Mouse (Mus musculus) cerebellum, adult 11-12 months (tissue): ENCODE measurements around the gene Map3k14.
"Not testable (repeated sequence)": the region's sequence is repeated elsewhere in the genome, so short reads cannot be mapped to it uniquely, and the experiment has no call there.

Experiments
- DNase-seq: peaks from one replicate; pipeline ENCODE4 v3.0.0; 2022

Map3k14 gene

DNA sequence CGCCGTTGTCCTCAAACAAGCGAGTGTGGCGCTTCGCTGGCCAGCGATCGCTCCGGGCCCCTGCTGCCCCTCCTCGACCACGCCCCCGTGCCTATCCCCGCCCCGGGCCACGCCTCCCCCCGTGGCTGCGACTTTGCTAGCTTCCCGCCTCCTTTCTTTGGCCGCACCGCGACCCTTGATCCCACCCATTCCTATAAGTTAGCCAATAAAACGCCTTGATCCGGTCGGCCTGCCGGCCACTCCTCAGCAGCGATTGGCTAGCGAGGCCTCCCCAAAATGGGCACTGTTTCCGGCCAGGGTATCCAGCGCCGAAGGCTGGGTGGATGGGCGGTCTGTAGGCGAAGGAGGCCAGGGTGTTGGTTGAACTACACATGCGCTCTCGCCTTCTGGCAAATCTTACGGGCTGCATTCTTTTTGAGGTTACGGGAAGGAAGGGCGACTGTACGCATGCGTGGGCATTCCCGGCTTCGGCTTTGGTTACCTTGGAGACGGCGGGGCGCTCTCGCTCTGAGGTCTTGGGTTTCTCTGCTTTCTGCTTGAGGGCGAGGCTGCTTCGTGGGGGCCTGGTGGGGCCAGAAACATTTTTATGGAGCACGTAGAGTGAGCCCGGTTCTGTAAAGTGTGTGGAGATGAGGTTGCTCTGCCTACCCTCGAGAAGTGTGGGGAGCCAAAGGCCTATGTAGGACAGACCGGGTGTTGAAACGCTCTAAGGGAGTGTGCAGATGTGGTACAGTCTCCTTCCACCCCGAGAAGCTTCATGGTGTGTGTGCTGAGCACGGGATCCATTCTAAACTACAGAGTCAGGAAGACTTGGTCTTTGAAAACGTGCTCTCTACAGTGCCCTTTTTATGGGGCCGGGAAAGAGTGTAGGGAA lies at the start of gene Map3k14:
TSS of gene Map3k14 (minus strand) at position 127 of the 874 bp plus-strand sequence.
- DNase-seq, result peak; percentile 100

DNA sequence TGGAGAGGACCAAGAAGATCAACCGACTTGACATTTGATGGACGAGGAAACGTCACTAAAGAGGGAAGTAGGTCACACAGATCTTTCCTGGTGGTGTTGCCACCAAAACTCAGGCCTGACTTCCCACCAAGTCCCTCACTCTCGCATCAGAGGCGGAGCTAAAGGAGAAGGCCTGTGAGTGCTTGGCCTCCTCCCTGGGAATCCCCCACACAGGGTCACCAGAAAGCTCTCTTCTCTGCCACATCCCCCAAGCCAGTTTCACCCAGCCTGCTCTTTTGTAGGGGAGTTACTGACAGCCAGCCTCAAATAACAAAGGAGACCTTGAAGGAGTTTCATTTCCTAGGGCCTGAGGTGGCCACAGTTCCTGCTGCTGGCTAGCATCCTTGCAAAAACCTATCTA lies 48.1 kb upstream of the Map3k14 start:
- no peak for DNase-seq

DNA sequence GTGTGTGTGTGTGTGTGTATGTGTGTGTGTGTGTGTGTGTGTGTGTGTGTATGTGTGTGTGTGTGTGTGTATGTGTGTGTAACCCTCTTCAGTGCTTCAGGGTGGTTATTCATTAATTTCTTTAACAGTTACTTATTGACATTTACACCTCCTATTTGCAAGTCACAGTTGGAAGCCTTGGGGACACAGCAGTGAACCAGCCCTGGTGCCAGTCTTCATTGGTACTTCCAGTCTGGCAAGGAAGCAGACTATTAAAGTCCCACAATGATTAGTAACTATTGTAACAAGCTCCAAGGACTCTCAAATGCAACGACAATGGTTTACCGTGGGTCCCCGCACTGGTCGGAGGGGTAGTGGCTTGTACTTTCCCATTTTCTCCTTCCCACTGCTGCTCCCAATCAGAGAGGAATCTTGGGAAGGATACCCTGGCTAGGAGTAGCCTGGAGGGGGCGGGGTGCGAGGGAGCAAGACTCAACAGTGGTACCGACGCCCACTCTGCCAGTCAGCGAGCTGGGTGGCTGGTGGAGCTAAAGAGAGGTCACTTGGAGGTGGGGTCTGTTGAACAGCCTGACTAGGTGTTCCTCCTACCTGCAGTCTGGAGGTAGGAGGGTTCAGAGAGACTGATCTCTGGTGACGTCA lies 47.6 kb upstream of the Map3k14 start:
- no peak for DNase-seq

DNA sequence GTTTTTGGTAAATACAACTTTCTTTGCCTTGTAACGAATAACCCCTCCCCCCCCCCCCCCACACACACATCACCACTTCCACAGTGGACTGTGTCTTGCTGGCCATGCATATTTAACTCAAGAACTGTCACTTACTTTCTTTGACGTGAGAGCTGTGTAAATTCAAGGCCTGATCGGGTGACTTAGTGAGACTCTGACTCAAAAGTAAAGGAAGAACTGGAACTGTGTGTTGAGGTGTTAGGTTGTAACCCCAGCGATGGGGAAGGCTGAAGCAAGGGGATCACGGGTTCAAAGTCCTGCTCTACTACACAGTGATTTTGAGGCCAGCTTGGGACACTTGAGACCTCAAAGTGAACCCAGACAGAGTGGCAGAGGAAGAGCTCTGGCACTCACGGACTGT lies 46.3 kb upstream of the Map3k14 start:
- no peak for DNase-seq

DNA sequence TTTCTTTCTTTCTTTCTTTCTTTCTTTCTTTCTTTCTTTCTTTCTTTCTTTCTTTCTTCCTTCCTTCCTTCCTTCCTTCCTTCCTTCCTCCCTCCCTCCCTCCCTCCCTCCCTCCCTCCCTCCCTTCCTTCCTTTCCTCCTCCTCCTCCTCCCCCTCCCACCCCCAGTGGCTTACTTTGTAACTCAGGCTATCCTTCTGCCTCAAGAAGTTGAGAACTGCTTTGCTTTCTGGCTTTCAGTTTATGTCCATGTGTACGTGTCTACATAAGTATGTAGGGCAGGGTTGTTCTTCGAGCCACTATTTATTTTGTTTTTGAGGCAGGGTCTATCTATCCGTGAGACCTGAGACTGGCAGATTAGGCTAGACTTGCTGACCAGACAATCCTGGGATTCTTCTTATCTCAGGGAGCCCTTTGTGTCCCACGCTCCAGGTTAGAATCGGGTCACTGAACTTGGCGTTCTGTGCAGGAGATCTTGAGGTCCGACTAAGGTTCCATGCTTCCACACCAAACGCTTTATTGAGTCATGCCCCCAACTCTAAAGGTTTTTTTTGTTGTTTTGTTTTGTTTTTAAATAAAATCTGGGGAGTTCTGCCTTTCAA lies 45.5 kb upstream of the Map3k14 start:
- no peak for DNase-seq

DNA sequence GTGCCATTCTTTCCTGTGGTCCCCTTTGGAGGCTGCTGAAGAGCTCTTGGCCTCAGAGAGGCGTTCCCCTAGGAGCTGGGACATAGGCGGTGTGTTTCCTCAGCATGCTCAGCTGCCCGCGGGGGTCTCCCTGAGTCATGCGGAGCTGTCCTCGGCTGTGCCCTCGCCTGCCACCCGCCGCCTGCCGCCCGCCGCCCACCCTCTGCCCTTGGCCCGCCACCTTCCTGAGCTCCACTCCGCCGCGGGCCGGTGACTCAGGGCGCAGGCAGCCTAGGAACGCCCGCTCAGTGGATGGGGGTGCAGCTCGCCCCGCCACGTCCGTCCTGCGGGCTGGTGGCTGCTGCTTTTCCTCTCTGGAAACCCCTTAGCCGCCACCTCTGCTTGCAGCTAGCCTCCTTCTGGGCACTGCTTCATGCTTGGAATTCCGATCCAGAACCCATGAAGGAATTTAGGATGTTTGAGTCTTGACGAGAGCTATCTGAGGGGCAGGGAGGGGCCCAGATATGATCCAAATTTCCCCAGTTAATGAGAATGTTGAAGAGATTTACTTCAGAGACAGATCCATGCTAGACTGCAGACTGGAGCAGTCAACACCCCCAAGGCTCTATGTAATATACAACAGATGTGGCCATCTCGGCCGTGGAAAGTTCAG lies 44.8 kb upstream of the Map3k14 start:
- DNase-seq, result no peak

DNA sequence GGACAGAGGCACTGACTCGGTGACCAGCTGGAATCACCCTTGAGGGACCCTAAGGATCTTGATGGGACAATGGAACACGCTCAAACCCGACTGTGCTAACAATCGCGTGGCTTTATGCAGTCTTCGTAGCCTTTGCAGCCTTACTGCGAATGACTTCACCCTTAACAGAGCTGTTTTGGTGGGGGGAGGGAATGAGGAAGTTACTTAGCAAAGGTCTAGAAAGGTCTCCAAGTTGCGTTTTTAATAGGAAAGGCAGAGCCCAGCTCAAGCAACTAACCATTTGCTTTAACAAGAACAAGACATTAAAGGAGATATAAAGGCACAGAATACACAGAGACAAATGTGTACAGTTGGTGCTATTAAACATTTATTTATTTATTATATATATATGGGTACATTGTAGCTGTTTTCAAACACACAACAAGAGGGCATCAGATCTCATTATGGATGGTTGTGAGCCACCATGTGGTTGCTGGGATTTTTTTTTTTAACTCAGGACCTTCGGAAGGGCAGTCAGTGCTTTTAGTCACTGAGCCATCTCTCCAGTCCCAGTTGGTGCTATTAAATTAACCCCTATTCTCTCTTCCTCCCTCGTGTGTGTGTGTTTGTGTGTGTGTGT lies 42.8 kb upstream of the Map3k14 start:
- DNase-seq, result no peak

DNA sequence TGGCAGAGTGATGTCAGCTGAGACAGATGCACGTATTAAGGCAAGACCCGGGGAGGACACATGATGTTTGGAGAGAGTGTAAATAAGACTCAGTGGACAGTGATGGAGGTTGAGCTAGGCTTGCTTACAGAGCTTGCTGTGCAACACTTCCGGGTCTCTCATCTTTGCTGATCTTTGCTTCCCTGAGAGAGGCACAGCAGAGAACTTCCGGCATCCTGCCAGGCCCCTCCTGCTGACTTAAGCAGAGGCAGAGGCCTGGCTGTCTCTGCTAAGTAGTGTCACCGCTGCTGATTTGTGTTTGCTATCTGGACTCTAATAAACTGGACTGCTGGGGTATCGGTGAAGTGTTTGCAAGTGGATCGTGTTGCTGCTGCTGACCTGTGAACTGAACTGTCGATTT lies 40.6 kb upstream of the Map3k14 start:
- DNase-seq, result no peak

DNA sequence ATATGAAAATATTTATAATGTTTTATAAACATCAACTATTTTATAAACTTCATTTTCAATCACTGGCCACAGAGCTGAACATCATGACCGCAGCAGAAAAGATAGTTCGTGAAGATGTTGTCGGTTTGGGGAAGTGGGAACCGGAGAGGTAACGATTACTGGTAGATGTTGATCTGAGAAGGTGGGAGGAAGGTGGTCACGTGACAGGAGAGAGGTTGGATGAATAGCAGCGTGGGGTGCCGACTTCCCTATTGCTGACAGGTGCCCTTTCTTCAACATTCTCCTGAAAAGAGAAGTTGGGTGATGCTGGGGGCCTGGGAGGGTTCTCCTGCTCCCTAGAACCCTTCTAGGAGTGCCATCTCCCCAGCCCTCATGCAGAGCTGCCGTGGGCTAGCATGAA lies 37.3 kb upstream of the Map3k14 start:
- DNase-seq, result no peak

DNA sequence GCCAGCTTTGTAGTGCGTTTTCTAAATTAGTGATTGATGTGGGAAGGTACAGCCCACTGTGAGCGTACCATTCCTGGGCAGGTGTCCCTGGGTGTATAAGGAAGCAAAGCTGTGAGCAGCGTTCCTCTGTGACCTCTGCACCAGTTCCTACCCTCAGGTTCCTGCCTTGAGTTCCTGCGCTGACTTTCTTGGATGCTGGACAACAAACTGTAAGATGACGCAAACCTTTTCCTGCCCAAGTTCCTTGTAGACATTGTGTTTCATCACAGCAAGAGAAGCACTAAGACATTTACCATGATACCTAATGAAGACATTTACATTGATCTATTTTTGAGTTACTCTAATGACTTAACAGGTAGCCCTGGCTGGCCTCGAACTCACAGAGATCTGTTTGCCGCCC lies 27.5 kb upstream of the Map3k14 start:
- DNase-seq, result no peak

DNA sequence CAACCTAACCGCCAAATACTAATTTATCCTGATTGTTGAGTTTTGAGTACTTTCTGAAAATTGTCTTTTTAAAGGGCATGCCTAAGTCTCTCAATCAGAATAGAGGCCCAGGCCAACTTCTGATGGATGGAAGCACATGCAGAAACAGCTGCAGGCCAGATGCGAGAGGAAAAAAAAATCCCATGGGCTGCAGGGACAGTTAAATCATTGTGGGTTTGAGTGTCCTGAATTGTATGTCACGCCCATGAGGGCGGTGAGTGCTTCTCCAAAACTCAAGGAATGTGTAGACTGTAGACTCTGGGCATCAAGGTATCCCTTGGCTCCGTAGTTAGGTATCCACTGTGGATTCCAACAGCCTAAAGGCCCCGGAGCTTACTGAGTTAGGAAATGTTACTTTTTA lies 26.8 kb upstream of the Map3k14 start:
- DNase-seq, result no peak

DNA sequence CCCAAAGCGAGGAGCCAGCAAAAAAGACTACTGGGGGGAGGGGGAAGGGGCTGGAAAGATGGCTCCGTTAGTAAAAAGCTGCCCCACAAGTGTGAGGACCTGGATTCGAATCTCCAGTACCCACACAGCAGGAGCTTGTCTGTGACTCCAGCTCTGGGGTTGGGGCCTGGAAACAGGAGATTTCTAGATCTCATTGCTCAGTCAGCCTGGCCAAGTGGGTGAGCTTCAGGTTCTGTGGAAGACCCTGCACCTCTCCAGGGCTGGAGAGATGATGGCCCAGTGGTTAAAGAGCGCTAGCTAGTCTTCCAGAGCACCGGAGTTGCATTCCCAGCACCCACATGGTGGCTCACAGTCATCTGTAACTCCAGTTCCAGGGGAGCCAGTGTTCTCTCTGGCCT lies 25.6 kb upstream of the Map3k14 start:
- DNase-seq, result no peak

DNA sequence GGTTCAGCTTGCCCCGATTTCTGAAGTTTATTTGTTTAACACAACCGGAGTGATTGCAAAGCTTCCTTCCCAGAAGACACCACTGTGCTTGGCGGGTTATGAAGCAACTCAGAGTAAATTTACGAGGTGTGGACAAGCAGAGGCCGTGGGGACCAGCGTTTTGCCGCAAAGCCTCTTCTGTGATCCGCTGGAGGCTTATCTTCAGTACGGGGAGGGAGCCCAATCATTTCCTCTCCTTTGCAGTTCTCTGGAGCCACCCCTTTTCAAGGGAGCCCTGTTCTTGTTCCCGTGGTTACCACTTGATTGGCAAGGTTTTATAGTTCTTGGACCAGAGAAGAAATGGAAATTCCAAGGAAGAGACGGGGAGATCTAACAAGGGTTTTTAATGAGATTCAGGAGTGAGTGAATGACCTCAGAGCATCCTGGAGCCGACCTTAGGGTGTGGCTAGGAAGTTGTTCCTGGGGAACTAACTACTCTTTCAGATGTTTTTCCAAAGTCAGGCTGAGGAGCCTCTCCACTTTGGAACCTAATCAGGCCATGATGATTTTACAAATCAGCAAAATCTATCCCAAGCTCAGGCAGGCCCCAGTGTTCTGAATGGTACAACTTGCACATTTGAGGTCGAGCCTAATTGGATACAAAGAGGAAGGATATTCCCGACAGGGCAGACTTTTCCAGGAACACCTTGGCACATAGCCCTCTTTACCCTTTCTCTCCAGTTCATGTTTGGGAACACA lies 25.0 kb upstream of the Map3k14 start:
- DNase-seq, result no peak

DNA sequence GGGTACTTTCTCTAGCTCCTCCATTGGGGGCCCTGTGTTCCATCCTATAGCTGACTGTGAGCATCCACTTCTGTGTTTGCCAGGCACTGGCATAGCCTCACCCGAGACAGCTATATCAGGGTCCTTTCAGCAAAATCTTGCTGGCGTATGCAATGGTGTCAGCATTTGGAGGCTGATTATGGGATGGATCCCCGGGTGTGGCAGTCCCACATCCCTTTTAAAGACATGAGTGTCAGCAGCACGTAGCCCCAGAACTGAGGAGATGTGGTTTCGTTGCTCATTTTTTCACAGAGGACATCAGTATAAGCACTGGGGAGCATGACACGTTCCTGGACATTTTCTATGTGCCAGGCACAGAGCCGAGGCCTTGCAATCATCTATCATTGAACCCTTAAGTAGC lies 23.6 kb upstream of the Map3k14 start:
- DNase-seq, result not testable (repeated sequence)

DNA sequence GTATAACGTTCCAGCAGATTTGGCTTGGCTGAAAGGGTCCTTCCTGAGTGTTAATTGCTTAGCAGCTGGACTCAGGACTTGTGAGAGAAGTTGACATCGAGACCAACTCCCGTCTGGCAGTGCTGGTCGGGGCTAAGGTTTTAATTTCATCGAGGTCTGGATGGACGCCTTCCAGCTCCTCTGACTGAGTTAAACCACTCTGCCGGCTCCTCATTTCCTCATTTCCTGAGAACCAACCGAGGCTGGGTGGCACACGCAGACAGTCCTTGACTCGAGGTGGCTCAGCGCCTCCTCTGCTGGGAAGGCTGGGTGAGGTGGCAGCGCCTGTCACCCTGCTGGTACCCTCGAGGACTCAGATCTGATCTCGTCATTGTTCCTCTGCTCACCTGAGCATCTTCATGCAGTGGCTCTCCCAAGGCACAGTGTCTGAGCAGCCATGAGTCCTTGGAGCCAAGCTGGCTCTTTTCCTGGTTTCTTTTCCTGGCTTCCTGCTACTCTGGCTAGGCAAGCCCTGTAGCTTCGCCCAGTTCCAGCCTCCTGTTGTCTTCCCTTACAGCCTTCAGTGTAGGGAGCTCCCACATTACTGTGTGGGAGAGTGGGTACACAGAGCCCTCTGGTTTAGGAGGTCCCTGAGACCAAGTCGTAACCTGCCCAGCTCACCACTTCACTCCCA lies 21.2 kb upstream of the Map3k14 start:
- DNase-seq, result peak; percentile 20

DNA sequence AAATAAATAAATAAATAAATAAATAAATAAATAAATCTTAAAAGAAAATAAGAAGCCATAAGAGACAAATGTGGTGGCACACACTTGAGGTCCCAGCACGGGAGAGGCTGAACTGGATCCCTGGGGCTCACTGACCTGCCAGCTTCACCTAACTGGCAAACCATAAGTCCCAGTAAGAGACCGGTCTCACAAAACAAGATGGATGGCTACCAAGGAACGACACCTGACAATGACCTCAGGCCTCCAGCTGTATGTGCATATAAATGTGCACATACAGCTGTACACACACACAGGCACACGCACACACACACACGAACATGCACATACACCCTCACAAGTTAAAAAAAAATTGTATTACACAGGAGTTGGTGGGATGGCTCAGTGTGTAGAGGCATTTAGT lies 19.6 kb upstream of the Map3k14 start:
- no peak for DNase-seq

DNA sequence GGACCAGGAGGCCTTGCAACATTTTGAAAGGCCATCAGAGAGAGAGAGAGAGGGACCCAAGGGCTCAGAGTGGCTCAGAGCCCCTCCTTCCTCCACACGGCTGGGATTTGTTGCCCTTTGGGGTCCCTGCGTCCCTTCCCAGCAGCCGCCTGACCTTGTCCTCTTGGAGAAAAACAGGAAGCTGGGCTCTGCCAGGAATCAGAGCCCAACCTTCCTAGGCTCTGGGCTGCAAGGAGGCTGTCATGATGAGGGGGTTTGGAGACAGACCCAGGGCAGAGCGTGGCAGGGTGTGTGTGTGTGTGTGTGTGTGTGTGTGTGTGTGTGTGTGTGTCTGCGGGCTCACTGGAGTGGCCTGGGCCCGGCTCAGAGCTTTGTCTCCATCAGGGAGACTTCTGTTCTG lies 18.7 kb upstream of the Map3k14 start:
- DNase-seq, result no peak

DNA sequence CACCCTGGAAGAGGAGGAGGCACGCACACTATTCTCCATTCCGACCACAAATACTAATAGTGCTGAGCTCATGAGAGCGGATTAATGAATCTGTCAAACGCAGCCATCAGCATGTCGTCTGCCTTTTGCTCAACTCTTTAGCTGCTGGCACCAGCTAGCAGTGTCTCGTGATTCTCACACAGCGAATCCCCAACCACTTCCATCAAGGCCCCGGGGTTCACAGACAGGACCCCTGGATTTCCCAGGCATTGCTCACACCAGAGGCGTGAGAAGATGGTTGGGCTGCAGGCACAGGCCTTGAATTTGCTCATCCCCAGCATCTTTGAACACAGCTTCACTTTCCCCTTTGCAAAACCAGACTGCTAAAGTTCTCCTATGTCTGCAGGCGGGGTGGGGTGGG lies 18.0 kb upstream of the Map3k14 start:
- DNase-seq, result no peak

DNA sequence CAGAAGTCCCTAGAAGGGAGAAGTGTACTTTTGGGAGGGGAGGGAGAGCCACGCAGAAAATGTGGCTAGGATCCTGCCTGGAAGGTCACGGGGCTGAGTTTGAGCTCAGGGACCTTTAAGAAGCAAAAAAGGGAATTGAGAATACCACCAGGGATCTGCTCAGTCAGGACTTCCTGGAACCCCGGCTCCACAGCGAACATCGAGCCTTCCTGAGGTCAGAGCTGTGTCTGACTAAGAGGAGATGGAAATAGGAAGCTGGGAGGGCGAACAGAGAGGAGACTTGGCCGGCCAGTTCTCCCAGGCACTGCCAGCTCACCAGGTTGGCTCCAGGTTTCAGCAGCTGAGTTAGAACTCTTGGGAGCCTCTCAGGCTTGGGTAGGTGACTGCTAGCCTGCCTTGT lies 14.5 kb upstream of the Map3k14 start:
- DNase-seq, result no peak

DNA sequence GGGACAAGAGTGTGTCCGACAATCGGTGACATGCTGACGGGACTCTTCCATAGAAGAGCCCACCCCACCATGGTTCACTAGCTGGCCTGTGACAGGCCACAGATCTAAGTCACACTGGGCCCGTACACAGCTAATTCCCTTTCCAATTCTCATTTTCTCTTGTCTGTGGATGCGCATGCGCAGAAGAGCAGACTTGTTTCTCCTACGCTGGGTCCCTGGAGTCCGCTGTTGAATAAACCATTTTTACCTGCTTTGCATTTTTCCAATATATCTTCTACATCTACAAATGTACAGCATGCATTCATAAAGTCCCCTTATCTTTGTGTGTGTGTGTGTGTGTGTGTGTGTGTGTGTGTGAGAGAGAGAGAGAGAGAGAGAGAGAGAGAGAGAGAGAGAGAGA lies 9.2 kb upstream of the Map3k14 start:
- no peak for DNase-seq

DNA sequence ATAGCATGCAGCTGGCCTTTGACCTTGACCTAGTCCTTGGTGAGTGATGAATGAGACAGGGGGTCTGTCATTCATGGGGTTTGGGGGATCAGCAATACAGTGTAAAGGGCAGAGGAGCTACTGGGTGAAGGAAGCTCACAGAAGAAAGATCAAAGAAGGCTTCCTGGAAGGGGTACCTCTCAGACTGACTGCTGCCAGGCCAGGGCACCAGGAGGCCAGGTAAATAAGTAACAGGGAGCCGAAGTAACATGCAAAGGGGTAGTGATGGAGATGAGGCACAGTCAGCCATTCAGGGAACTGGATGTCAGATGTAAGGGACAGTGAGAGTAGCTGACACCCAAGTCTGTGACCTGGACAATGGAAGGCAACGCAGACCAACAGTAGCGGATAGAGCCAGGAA lies 5.6 kb upstream of the Map3k14 start:
- no peak for DNase-seq

DNA sequence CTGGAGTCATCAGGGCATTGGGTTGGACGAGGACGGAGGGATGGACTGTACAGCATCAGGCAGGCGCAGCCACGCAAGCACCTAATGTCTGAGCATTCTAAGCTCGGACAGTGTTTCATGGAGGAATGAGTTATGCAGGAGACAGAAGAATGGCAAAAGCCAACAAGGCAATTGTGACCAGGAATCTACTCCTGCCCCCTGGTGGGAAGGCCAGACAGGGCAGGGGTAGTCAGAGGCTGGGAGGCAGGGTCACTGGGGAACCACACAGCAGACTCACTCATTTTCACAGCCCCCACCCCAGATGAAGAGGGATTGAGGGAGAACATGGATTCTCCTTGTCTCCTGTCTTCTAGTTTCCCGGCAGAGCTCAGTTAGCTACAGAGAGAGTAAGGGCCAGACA lies 4.7 kb upstream of the Map3k14 start:
- no peak for DNase-seq
